Mouse (Mus musculus) lung, postnatal 10 days (tissue): ENCODE results near the gene Tmem184b.

Experiments
- DNase-seq: peaks from one replicate; pipeline ENCODE4 v3.0.0; 2021

The Tmem184b gene

DNA sequence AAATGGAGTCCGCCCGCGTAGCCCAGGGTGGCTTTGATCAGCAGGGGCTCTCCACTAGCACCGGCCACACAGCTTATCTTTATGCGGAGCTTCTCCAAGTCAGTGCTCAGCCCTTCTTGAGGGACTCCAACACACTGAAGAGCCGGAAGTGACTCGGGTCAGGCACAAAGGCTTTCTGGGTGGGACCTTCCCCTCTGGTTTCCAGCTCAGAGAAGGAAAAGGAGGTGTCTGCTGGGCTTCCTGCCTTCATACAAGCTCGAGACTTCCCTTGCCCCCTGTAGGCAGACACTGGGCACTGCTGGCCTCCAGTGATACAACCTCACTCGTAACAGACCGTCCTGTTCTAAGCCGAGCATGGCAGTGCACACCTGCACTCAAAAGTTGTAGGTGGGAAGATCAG lies 6.6 kb downstream of the Tmem184b start:
- peak; percentile 88 for DNase-seq

DNA sequence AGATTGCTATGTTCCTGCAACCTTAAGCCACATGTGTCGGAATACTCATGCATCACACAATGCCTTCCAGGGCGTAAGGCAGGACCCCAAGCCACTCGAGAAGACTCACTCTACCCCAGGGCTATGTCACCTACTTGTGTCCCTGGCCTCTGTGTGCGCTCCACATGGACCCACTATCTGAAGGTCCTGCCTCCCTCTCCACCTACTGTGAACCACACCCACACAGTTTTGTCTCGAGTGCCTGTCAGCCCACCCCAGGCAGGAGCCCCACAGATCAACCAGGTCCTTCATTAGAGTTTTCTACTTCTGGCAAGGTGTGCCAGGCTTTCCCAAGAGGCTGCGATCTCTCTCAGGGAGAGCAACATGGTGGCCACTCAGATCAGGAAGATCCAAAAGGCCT lies 8.1 kb downstream of the Tmem184b start:
- DNase-seq, result no peak

DNA sequence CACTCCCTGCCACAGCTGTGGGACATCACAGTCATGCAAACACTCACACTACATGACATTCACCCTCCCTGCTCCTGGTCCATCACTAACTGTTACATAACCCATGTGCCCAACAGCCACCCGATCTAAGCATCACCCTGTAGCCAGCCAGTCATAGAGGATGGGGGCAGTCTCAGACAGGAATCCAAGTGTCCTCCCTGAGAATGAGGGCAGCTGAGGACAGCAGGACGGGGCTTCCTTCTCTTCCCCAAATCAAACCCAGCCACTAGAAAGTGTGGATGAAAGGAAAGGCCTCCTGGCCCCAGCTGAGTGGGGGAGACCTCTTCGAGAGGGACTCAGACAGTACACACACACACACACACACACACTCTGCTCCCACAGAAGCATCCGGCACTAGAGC lies 8.5 kb downstream of the Tmem184b start:
- peak; percentile 76 for DNase-seq

DNA sequence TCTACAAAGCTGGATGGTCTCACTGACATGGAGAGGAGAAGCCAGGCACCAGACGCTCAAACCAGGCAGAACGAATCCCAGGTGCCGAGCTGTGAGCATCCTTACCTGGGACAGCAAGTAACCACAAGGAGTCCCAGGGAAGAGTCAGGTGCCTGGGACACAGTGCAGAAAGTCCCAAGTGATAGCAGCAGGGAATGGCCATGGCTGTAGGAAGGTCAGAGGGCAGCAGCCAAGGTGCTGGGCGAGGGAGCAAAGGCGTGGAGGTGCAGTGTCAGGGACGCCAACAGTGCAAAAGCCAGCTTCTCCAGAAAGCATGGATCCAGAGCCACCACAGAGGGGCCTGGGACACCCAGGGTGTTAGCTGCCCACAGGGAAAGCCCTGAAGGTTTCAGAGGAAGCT lies 10.3 kb downstream of the Tmem184b start:
- DNase-seq, result no peak

DNA sequence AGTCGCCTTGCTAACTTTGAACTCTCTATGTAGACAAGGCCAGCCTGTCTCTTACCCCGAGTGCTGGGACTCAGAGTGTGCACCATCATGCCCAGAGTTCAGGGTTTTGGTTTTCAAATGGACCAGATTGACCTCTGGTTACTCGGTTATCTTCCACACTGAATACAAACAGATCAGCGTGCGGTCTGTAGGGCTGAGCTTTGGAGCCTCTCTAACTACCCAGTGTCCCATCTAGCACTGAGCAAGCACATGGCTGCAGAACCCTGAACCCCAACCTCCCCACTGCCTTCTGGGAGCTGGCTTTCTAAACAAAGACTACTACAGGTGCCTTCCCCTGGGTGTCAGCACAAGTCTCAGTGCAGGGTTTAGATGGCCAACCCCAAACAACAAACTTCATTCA lies 10.8 kb downstream of the Tmem184b start:
- no peak for DNase-seq

DNA sequence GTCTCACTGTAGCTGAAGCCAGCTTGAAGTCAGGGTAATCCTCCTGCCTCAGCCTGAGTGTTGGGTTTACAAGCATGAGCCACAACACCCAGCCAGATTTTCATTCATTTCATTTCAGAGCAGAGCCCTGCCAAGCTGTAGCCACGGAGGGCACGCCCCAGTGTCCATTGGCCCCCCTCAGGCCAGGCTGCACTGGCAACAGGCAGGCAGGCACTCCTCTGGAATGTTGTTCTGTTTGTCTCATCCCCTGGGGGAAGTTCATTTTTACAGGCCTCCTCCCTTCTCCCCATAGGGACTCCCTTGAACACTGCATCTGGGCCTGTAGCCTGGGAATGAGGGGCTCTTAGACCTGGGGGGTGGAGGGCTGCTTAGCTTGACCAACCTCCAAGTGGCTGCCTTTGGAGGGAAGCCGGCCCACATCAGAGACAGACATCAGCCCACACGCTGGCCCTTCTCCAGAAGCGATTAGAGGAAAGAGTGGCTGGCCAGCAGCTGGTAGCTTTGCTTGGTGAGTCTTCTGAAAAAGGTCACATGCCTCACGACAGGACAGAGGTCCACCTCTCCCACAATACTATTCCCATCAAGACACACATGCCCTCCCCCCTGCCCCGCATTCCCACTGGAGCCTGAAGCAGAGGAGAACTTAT lies 11.8 kb downstream of the Tmem184b start:
- DNase-seq, result peak; percentile 95

DNA sequence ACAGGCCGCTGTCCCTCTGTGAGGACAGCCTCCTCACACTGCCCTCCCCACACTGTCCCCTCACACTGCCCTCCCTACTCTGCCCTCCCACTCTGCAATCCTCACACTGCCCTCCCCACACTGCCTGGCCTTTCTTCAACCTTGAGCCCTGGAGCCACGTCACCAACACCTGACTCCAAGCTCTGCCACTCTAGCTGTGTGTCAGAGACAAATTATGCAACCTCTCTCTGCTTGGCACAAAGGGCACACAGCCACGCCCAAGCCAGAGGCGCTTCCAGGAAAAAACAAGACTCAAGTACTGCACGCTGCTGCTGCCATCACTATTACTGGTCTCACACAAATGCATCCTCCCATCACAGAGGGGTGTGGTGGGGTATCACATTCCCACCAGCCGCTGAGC lies 12.9 kb downstream of the Tmem184b start:
- DNase-seq, result peak; percentile 72

DNA sequence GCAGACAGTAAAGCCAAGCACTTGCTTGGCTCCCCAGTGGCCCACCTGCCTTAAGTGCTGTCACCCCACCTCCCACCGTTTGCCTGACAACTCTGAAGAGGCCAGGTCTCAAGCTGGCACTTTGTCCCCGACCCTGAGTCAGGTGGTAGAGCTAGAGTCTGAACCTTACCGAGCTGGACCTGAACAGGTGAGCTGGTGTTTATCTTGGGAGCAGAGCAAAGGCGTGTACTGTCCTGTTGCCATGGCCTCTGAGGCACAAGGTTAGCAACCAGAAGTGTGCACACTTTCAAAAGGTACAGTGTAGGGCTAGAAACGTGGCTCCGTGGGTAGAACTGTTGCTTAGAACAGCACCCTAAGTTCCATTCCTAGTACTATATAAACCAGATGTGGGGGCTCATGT lies 15.2 kb downstream of the Tmem184b start:
- no peak for DNase-seq

DNA sequence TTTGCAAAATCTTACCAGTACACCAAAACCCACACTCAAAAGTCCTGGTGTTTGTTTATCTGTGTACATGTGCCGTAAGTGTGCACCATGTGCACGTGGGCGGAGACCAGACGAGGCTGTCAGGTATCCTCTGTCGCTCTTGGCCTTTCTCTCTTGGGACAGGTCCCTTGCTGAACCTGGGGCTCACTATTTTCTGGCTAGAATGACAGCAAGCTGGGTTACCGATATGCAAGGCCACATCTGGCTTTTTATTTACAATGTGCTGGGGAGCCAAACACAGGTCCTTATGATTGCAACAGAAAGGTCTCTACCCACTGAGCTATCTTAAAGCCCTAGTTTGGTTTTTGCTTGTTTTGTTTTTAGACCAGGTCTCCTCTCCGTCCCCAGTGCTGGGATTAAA lies 15.8 kb downstream of the Tmem184b start:
- no peak for DNase-seq

DNA sequence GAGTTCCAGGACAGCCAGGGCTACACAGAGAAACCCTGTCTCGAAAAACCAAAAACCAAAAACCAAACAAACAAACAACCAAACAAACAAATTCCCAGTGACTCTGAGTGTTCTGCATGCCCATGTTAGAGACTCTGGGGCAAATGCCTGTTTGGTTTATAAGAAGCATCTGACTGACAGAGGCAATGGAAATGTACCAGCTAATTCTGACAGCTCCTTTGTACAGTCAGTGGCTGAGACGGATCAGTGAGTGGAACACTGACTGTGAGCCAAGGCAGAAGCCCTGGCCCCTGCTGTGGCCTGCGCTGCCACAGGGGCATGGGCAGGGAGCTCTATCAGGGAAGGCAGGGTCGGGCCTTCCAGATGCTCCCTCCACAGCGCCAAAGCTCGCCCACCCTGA lies 16.3 kb downstream of the Tmem184b start:
- DNase-seq, result no peak

DNA sequence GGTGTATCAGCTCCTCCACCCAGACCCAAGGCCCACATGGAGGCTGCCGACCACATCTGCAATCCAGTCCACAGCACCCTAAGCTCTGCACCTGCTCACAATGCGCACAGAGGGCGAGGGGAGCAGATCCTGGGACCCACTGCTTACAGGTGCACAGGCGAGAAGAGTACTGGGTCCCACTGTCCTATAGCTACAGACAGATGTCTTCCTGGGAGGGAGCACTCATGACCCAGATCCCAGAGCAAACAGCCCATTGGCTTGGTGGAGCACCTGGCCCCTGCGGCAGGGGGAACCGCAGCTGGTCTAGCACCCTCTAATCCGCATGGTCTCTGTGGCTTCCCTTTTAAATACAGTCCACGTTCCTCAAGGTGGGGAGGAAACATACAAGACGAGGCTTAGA lies 21.7 kb downstream of the Tmem184b start:
- DNase-seq, result peak; percentile 1

DNA sequence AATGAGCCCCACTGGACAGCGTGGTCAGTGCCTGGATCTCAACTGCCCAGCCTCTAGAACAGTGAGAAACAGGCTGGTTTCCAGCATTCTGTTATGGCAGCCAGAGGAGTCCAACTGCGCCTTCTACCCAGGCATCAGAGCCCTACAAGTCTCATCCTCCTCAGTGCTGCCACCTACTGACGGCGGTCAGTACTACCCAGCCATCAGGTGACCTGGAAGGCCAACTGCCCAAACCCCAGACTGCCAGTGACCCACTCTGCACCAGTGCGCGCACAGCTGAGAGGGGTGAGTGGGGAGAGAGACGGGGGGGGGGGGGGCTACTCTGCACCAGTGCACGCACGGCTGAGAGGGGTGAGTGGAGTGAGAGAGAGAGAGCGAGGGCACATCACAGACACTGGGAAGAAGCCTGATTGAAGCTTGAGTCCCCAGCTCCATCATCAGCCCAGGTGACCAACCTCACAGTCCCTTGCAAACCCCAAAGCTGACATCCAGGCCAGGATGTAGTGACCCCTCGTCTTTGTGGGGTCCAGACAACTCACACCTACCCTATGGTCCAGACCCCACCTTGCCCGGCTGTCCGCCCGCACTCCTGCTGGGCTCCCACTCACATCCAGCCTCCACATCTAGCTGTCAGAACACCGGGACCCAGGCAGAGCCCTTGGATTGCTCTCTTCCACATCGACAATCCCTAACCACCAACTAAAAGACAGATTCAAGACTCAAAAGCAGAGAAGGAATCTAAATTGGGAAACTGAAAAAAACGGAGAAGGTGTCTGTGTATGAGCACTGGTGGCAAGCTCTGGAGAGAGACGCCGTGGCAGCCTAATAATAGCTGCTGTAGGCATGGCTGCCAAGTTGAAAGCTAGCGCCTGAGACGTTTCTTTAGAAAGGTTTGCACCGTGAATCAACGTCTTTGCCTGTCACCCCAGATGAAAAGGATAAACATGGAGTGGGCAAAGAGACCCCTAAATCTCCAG lies 22.6 kb downstream of the Tmem184b start:
- DNase-seq, result peak; percentile 89

DNA sequence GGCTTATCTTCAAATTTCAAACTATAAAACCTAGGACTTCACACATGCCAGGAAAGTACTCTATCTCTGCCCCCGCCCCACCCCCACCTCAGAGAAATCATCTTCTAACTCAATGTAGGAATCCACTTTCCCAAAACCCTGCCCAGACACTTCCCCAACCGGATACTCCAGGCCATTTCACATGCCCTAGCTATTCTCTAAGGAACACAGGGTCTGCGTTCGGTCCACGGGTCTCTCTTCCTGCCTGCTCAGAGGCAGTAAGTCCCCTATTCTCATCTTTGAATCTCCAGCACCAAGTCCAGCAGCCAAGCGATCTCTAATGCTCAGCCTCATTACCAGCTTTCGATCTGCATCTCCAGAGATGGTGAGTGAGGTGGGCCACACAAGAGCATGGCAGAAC lies 23.7 kb downstream of the Tmem184b start:
- DNase-seq, result peak; percentile 5

DNA sequence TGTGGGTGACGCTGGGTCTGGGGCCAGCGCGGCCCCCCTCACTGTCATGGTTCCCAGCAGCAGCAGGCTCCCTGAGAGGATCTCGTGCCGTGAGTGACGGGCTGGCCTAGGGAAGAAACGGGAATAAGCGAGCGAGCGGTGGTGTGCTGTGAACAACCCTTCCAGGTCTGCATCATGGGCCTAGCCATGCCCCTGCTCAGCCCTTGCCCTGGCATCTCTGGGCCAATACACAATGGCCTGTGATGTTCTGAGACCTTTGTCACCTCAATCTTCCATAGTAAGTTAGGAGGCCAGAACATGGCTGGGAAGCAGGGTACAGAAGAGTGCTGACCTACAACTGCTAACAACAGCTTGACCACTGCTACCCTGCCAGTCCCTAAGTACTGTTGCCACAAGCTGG lies 24.8 kb downstream of the Tmem184b start:
- DNase-seq, result no peak

DNA sequence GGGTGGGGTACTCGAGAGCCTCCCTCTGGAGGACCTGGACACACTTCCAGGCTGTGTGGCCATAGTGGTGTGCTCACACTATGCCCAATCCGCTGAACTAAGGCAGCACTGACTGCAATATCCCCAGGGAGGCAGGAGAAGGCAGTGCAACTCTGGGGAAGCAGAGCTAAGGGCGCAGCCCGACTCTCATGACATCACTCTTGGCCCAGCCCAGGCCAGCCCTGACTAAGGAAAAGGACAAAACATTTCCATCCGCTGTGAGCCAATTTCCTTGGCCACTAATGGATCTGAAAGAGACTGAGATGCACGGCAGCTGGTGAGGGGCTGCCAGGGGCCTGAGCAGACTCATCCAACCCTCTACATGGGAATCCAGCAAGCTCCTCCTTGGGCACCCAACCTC lies 25.7 kb downstream of the Tmem184b start:
- peak; percentile 94 for DNase-seq

DNA sequence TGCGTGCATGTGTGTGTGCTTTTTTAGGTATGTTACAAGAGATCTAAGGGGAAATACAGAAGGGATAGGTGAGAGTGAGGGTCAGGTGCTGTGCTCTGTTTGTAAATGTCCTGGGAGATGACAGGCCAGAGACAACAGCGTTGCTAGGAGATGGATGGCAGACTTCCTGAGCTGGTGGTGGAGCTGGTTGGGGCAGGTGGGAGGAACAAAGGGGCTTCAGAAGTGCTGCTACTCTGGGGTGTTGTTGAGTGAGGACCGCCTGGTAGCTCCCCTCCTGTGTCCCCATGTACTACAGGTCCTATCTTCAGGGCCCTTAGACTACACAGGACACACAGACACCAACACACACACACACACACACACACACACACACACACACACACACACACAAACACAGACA lies 28.6 kb downstream of the Tmem184b start:
- DNase-seq, result no peak

DNA sequence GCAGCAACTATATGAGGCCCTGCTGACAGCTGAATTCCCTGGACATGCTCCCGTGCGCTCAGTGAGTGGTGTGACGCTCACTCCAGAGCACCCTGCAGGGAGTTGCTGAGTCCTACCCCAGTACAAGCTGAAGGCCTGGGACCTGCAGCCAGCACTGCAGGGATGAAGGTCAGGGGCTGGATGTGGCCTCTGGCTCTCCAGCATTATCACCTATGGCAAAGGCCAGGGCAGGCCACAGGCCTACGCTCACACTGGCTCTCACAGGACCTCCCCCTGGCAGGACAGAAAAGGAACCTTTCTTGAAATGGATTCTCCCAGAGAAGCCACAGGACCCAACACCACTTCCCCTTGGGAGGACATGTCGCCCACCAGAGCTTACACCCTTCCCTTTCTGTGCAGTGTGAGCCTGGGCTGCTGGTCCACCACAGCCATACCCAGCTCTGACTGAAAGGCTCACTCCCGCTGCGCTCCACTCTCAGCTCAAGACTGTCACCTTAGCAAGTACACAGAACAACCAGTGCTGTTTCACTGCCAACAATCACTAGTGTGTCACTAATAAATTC lies 33.0 kb downstream of the Tmem184b start:
- no peak for DNase-seq

DNA sequence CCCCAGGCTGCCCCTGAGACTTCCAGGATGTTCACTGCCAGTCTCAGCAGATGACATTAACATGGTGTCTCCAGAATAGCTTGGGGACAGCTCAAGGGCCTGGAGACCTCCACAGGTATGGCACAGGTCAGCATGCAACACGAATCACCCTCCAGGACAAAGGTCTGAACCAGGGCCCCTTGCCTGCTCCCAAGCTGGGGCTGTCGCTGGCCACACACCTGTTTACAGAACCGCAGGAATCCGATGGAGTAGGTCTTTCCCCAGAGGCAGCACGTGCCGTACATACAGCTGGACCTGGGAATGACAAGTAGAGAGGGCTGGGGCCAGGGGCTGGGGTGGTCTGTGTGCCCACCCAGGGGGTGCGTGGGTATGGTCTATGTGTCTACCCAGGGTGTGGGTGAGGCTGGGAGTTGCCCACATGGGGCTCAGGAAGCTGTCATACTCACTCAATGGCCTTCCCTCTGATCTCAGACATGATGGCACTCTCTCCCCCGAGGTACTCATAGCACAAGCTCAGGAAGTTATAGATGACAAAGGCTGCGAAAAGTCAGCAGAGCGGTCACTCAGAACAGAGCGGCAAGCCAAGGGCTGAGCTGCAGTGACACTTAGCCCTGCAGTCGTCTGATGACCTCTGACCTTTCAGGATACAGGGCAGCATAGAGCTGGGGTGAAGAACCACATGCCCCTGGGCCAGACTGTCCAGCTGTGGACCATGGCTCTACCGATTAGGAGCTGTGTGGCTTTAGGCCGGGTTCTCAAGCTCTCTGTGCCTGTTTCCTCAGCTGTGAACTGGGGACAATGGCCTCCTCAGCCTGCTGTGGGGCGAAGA lies 33.7 kb downstream of the Tmem184b start:
- DNase-seq, result no peak

DNA sequence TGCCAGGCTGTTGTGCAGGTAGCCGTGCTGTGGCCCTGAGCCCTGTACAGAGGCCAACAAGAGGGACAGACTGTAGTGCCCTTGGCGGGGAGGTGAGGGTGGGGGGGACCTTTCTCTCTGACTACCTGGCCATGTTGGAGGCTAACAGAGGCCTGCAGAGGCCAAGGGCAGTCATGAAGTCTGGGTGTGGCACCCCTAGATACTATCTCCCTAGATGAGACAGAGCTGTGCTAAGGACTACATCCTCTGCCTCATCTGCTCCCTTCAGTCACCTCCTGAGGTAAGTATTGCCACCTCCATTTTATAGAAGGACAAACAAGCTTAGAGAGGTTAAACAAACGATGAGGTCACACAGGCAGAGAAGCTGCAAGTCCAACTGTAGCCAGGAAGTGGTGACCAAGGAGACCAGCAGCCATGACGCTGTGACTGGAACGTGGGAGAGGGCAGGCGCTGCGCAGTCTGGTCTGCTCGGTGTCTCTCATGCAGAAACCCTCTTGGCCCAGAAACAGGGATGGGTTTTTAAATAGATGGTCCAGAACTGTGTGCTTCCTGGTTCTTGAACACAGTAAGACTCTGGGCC lies 34.4 kb downstream of the Tmem184b start:
- DNase-seq, result peak; percentile 83

DNA sequence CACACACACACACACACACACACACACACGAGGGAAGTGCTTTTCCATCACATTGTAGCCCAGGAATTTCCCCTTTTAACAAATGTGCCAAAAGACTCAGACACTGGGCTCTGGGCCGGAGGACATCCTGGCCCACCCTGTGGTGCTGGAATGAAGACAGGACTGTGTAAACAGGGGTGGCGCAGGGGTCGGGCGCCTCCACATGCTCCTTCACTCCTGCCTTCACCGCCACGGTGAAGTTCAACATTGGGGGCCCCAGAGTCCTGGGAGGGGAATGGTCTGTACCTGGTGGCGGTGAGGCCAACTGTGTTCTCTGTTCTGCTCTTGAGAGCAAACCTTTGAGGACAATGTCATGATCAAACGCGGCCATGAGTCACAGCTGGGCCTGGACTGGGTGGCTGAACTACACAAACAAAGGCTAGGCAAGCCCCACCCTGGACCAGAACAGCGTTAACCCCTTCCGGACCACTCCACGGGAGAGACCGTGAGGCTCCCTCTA lies 35.0 kb downstream of the Tmem184b start:
- peak; percentile 94 for DNase-seq

DNA sequence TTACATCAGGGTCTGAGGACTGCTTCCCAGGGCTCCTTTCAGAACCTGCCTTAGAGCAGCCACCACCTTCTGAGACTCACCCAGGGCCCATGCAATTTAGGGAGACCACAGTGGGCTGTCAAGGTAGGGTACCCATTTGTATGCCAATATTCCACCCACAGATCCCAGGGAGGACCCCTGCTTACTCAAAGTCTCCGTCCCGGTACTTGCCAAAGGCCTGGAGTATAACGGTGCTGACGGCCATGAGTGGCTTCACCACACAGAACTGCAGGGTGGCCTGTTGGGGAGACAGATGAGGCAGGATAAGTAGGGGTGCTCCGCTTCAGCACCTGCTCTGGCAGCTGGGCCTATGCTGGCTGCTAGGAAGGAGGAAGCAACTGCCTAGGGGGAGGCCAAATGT lies 37.0 kb downstream of the Tmem184b start:
- peak; percentile 3 for DNase-seq

DNA sequence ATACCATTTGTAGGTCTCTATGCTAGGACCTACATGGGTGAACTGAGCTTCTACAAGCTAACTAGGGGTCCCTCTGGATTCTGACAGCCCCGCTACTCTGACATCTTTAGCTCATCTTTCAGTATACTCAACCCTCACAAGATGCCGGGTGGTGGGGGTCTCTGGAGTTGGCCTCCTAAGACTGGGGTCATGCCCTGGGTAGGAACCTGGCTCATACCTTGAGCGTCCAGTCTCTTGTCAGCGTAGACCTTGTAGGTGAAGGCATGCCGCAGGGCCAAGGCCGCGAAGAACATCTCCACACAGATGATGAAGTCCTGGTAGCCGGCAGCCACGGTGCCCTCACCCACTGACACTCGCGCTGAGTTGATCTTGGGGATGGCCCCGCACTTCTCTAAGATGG lies 38.3 kb downstream of the Tmem184b start:
- DNase-seq, result no peak

DNA sequence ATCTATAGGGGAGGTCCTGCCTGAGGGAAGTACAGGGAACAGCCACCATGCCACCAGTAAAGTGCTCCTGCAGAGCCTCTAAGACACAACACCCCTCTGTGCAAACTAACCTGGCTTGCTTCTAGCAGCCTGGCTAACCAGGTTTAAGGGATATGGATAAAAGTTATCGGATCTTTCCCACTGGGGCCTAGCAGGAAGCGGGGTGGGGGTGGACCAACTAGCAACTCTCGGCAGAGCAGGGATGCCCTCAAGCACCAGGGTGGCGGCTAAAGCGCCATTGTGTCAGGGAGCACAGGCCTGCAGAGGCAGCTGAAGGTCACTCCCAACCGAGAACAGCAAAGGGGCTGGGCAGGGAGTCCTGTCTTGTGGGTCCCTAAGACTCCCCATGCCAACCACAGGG lies 39.2 kb downstream of the Tmem184b start:
- DNase-seq, result no peak
